Mouse (Mus musculus) frontal cortex, postnatal 36 days (tissue): ENCODE measurements around the gene Rpl41.
"Not testable (repeated sequence)": the region's sequence is repeated elsewhere in the genome, so short reads cannot be mapped to it uniquely, and the experiment has no call there.

ENCODE experiments used
- DNase-seq, 2 experiments: peaks; one replicate each; pipeline ENCODE4 v3.0.0; 2022; ENCODE audit warnings: low spot score in 2 of 2

Gene Rpl41

DNA sequence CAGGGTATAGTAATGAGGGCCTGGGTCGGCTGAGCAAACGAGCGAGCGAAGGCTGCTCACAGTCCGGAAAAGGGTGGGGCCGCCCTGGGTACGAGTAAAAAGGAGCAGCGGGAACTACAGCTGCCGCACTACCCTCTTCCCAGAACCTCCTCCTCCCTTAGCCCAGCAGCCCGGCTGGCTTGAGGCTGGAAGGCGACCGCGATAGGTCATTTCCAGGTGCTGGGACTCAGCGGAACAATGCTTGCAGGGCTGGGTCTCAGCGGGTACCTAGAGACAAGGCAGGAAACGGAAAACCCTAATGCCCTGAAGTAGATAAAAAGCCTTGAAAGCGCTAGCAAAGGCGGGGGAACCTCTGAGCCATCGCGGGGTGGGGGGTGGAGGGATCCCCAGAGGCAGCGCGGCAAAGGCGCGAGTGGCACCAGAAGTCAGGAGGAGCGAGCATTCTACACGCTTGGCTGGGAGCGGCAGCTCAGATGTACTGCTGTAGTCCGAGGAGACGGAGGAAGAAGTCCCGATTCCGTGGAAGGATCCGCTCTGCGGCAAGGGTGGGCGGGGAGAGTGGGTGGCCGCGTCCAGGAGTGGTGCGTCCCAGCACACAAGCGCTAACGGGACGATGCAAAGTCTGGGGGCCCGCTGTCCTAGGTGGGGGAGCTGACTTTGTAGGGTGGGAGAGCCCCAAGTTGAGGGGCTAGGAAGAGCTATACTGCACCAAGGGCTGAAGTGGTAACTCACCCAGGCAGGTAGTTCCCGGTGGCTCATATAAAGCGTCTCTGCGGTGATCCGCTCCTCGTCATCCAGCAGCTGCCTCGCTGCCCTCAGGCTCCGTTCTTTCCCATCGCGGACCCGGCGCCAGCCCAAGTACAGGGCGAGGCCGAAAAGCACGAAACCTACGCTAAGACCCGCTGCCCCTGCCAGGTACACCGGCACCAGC lies 24.1 kb downstream of the Rpl41 start:
- DNase-seq = peak; percentile 37 to 47

GRCm38 (mm10) chr10:128524111-128524731 lies 24.9 kb downstream of the Rpl41 start:
- DNase-seq = no peak

- DNase-seq = no peak
Observed at GRCm38 (mm10) chr10:128522351-128522750, 26.8 kb downstream of the Rpl41 start.

DNA sequence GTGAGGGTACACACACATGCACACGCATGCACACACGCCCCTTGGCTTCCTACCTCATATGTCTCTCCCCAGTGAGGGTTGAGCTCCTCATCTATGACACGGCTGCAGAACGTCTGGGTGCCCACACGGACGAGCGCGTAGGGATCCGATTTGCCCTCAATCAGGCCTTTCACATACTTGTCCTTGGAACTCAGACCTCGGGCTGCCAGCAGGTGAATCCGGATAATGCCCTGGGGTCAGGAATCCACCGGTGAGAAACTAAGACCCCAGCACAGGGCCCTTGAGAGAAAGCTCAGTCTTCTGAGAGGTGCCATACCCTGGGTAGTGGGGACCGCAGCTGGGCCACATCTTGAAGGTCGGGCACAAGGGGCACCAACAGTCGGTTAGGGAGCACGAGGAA lies 28.5 kb downstream of the Rpl41 start:
- DNase-seq = no peak

- peak; percentile 29 to 48 for DNase-seq
Observed at GRCm38 (mm10) chr10:128518833-128519232, 30.3 kb downstream of the Rpl41 start.

- no peak for DNase-seq
Observed at GRCm38 (mm10) chr10:128516677-128517076, 32.4 kb downstream of the Rpl41 start.

DNA sequence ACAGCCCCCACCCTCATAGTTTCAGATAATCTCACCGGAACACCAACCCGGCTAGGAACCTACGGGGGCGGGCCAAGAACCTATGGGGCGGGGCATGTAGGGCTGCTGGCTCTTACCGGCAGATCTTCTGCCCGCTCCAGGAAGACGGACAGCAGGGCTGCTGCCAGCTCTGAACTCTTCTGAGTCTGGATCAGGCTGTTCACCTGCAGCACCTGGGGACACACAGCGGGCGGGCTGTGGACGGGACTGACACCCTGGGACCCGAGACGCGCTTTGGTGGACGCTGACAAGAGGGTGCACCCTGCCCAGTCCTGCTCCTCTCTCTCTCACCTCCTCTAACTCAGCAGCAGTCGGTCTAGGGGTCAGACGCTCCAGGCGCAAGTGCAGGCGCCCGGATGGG lies 33.1 kb downstream of the Rpl41 start:
- no peak for DNase-seq

- no peak for DNase-seq
Observed at GRCm38 (mm10) chr10:128515044-128515443, 34.1 kb downstream of the Rpl41 start.

DNA sequence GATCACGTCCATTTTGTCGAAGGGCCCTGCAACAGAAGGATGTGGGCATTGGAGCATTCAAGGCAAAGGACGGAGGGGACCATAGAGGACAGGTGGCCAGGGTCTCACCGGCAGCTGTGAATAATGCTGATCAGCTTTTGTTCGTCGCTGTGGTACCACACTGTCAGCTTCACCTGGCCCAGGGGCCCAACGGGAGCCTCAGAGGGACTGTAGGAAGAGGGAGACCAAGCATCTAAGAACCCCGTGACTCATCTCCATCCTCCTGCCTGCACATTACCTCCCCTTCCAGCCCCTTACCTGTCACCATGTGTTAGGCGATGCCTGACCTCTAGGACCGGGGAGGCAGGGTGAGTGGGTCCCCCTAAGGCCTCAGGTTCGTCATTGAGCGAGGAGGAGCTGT lies 37.3 kb downstream of the Rpl41 start:
- DNase-seq = no peak

DNA sequence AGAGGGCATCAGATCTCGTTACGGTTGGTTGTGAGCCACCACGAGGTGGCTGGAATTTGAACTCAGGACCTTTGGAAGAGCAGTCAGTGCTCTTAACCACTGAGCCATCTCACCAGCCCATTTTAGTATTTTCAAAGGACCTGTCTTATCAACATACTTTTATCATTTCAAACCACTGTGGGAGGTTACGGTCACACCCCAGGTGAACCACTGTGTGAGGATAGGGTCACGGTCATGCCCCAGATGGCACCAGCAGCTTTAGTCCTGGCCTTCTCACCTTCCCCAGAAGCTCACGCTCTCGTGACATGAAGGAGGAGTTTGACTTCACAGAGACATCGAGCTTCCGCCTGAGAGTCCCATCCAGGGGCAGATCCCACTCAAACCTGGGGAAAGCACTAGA lies 37.9 kb downstream of the Rpl41 start:
- DNase-seq = no peak

DNA sequence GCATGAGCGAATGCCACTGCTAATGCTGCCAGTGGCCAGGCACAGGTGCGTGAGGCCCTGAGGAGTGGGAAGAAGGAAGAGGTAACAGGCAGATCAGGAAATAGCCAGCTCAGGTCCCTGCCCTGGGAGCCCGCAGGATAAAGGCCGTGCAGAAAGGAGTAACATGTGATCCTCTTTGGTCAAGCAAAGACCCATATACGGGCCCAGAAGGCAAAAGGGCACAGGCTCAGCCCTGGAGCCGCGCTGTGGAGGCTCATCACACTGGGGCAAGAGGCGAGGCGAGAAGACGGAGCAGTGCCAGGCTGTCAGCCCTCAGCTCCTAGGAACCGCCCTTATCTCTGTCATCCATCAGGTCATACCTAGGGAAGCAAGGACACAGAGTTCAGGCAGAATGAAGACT lies 38.8 kb downstream of the Rpl41 start:
- DNase-seq = no peak

GRCm38 (mm10) chr10:128509831-128510230 lies 39.3 kb downstream of the Rpl41 start:
- no peak for DNase-seq

- no peak for DNase-seq
Observed at GRCm38 (mm10) chr10:128509203-128509602, 39.9 kb downstream of the Rpl41 start.

- DNase-seq = no peak
Observed at GRCm38 (mm10) chr10:128508260-128508659, 40.8 kb downstream of the Rpl41 start.

- no peak for DNase-seq
Observed at GRCm38 (mm10) chr10:128505974-128506373, 43.1 kb downstream of the Rpl41 start.

DNA sequence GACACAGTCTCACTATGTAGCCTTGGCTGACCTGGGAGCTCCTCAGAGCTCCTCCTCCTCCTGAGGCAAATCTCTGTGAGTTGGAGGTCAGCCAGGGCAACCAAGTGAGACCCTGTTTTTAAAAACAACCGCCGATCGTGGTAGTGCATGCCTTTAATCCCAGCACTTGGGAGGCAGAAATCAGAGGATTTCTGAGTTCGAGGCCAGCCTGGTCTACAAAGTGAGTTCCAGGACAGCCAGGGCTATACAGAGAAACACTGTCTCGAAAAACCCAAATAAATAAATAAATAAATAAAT lies 43.8 kb downstream of the Rpl41 start:
- not testable (repeated sequence) for DNase-seq

- DNase-seq = no peak
Observed at GRCm38 (mm10) chr10:128504641-128505370, 44.3 kb downstream of the Rpl41 start.

GRCm38 (mm10) chr10:128504012-128504411 lies 45.1 kb downstream of the Rpl41 start:
- no peak for DNase-seq

DNA sequence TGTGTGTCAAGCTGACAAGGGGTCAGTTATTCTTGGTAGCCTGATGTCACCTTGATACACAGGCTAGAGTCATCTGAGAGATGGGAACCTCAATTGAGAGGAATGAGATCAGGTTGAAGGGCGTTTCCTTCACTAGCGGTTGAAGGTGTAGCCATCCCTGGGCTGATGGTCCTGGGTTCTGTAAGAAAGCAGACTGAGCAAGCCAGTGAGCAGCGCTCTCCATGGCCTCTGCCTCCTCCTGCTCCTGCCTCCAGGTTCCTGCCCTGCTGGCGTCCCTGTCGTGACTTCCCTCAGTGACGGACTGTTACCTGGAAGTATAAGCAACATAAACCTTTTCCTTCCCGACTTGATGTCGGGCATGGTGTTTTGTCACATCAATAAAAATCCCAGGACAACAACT lies 45.6 kb downstream of the Rpl41 start:
- DNase-seq = no peak

DNA sequence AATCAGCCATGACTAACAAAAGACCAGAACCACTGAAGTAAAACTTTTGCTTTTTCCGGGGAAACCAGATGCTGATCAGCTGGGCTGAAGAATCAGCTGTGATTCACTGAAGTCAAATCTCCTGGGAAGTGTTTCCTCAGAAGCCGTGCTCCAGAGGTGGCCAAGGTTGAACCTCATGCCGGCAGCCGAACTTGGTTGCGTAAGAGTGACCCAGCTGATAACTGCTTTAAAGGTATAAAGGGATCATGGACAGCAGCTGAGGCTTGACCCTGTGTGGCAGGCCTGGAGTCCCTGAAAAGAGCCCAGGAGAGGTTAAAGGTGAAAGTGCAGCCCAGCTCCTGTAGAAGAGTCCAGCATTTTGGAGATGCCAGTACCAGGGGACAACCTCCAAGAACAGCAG lies 46.8 kb downstream of the Rpl41 start:
- DNase-seq = no peak

DNA sequence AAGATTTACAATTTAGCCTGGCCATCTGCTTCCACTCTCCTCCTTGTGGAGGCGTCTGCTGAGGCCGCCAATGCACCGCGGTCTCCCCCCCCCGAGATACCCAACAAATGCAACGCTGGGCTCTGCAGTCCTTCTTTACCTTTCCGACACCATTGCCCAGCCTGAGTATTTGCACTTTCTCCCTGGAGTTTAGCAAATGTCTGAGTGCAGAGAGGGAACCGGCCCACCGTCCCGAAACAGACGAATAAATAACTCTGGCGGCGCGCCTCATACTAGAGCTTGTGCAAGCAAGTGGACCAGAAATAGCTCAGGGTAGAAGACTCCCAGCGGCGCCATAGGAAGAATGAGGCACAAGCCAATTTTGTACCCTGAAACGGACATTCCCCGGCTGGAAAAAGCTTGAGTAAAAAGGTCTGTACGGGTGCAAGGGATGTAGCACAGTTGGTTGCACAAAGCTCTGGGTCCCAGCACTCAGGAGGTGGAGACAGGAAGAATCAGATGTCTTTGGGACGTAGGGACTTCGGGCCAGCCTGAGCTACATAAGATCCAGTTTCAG lies 49.9 kb downstream of the Rpl41 start:
- DNase-seq = peak; percentile 55 to 70

DNA sequence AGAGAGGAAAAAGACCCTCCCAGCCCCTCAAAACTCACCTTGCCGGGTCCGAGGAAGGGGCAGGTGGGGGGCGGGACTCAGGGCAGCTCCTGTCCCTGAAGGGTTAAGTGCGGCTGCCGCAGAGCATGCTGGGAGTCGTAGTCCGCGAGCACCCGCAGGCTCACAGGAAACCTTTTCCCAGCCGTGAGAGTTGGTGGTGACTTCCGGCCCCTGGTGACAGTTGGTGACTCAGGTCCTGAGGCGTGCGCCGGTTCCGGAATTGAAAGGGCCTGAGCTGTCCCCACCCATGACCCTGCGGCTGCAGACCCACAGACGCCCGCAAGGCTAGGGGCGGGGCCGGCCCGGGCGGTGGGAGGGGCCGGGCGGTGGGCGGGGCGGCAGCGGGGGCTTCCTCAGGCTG lies 50.5 kb downstream of the Rpl41 start, which contains the start of gene Myl6b:
Gene Myl6b, minus strand, starts transcription at position 96 of the 400 bp plus-strand sequence.
- peak; percentile 93 to 96 for DNase-seq
